Mouse (Mus musculus): ENCODE data around the gene Mthfd1l. TPM values are rescaled to one million over a fixed set of nuclear protein-coding genes. Genes with fewer than 3 reads are reported as not detected.

Mthfd1l gene
- polyA plus RNA-seq, 1 experiment from 2014 or later = 50.9 TPM

- Histone ChIP-seq H3K36me3 (ENCODE audit: control insufficient read depth, insufficient read depth, low read length) (peaks cover 17% of the 10 kb centered on the region; the same call in 1 of the 2 replicates), H3K27me3 (replicated peaks; ENCODE audit: control insufficient read depth, insufficient read depth, low read length) (no peaks in the 10 kb centered on the region), H3K9ac (ENCODE audit: low read depth, low read length) (no peak overlapping the region), H3K4me2 (no peak overlapping the region), H3K9me3 (ENCODE audit: control insufficient read depth, low read length) (no peaks in the 10 kb centered on the region), H3K4me1 (replicated peaks; ENCODE audit: control insufficient read depth, insufficient read depth, low read length) (no peaks in the 10 kb centered on the region), H3K4me3 (ENCODE audit: low read depth, low read length) (no peak overlapping the region), H3K27ac (ENCODE audit: low read depth, low read length) (no peak overlapping the region)
- 87% methylated on average over 4 of the region's 4 CpGs for WGBS
- no peak for DNase-seq (ENCODE audit: low spot score)
- no peak for ATAC-seq (replicated peaks; ENCODE audit: low FRiP score)
These were observed 174.0 kb downstream of the Mthfd1l start for GRCm38 (mm10) chr10:4146947-4147346.

GRCm38 (mm10) chr10:4151159-4151558 lies 178.2 kb downstream of the Mthfd1l start:
- Histone ChIP-seq H3K4me2 (no peak overlapping the region), H3K9ac (ENCODE audit: low read depth, low read length) (no peak overlapping the region), H3K27ac (ENCODE audit: low read depth, low read length) (no peak overlapping the region), H3K4me3 (ENCODE audit: low read depth, low read length) (no peak overlapping the region), H3K4me1 (replicated peaks; ENCODE audit: control insufficient read depth, insufficient read depth, low read length) (no peaks in the 10 kb centered on the region), H3K9me3 (ENCODE audit: control insufficient read depth, low read length) (no peaks in the 10 kb centered on the region), H3K36me3 (ENCODE audit: control insufficient read depth, insufficient read depth, low read length) (peaks cover 17% of the 10 kb centered on the region; the same call in 1 of the 2 replicates), H3K27me3 (replicated peaks; ENCODE audit: control insufficient read depth, insufficient read depth, low read length) (no peaks in the 10 kb centered on the region)
- no peak for ATAC-seq (replicated peaks; ENCODE audit: low FRiP score)
- no peak for DNase-seq (ENCODE audit: low spot score)
- 89% methylated on average over 4 of the region's 4 CpGs for WGBS

- Histone ChIP-seq H3K4me2 (no peak overlapping the region), H3K27ac (ENCODE audit: low read depth, low read length) (no peak overlapping the region), H3K9ac (ENCODE audit: low read depth, low read length) (no peak overlapping the region), H3K36me3 (ENCODE audit: control insufficient read depth, insufficient read depth, low read length) (peaks cover 15% of the 10 kb centered on the region; the same call in 1 of the 2 replicates), H3K27me3 (replicated peaks; ENCODE audit: control insufficient read depth, insufficient read depth, low read length) (no peaks in the 10 kb centered on the region), H3K9me3 (ENCODE audit: control insufficient read depth, low read length) (no peaks in the 10 kb centered on the region), H3K4me3 (ENCODE audit: low read depth, low read length) (no peak overlapping the region), H3K4me1 (replicated peaks; ENCODE audit: control insufficient read depth, insufficient read depth, low read length) (no peaks in the 10 kb centered on the region)
- 94% methylated on average over 12 of the region's 12 CpGs for whole genome bisulfite sequencing
- DNase-seq (ENCODE audit: low spot score) = no peak
- ATAC-seq (replicated peaks; ENCODE audit: low FRiP score) = no peak
These were observed 179.2 kb downstream of the Mthfd1l start for GRCm38 (mm10) chr10:4151862-4152776.

DNA sequence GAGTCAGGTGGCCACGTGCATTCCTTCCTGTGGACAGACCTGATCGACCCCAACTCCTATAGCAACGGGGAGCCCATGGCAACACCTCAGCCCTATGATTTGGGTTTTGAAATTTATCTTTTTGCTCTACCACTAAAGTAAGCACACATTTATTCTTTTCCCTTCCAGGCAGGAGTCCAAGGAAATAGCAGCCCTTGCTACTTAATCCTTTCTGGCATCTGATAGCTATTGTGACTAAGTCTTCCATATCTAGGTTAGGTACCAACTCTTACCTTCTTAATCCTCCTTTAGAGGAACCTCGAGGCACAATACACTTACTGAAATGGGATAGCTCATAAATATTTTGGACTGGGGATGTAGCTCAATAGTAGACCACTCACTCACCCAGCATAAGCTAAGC lies 180.1 kb downstream of the Mthfd1l start:
- DNase-seq (ENCODE audit: low spot score) = no peak
- no peak overlapping the region for H3K4me3 ChIP-seq (ENCODE audit: low read depth, low read length)
- peaks cover 14% of the 10 kb centered on the region; the same call in 1 of the 2 replicates for H3K36me3 ChIP-seq (ENCODE audit: control insufficient read depth, insufficient read depth, low read length)
- no peak overlapping the region for H3K9ac ChIP-seq (ENCODE audit: low read depth, low read length)
- H3K9me3 ChIP-seq (ENCODE audit: control insufficient read depth, low read length) = no peaks in the 10 kb centered on the region
- no peak for ATAC-seq (replicated peaks; ENCODE audit: low FRiP score)
- no peak overlapping the region for H3K27ac ChIP-seq (ENCODE audit: low read depth, low read length)
- 89% methylated on average over 4 of the region's 4 CpGs for WGBS
- H3K4me1 ChIP-seq (replicated peaks; ENCODE audit: control insufficient read depth, insufficient read depth, low read length) = no peaks in the 10 kb centered on the region
- H3K27me3 ChIP-seq (replicated peaks; ENCODE audit: control insufficient read depth, insufficient read depth, low read length) = no peaks in the 10 kb centered on the region
- no peak overlapping the region for H3K4me2 ChIP-seq

GRCm38 (mm10) chr10:4154035-4154434 lies 181.1 kb downstream of the Mthfd1l start:
- 70% methylated on average over 6 of the region's 6 CpGs for WGBS
- H3K4me2 ChIP-seq = no peak overlapping the region
- H3K4me3 ChIP-seq (ENCODE audit: low read depth, low read length) = no peak overlapping the region
- no peaks in the 10 kb centered on the region for H3K9me3 ChIP-seq (ENCODE audit: control insufficient read depth, low read length)
- H3K36me3 ChIP-seq (ENCODE audit: control insufficient read depth, insufficient read depth, low read length) = peaks cover 12% of the 10 kb centered on the region; the same call in 1 of the 2 replicates
- H3K27ac ChIP-seq (ENCODE audit: low read depth, low read length) = no peak overlapping the region
- no peak overlapping the region for H3K9ac ChIP-seq (ENCODE audit: low read depth, low read length)
- H3K27me3 ChIP-seq (replicated peaks; ENCODE audit: control insufficient read depth, insufficient read depth, low read length) = no peaks in the 10 kb centered on the region
- no peaks in the 10 kb centered on the region for H3K4me1 ChIP-seq (replicated peaks; ENCODE audit: control insufficient read depth, insufficient read depth, low read length)
- ATAC-seq (replicated peaks; ENCODE audit: low FRiP score) (no peak), DNase-seq (ENCODE audit: low spot score) (no peak)

DNA sequence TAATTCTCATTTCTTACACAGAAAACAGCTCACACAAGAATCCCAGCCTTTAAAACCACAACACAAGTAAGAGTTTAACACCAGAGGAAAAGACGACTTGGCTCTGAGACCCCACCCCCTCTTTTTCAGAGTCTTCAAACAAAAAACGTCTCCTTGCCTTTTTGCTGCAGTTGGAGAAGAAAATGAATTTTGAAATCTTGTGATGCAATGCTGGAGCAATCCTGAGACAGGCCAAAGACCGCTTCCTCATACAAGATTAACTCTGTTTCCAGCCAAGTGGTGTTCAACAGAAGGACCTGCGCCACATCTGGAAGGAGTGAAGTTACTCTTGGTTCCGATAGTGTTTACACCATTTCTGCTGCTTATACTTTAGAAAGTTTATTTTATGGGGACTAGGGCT lies 182.6 kb downstream of the Mthfd1l start:
- DNase-seq (ENCODE audit: low spot score) = no peak
- 82% methylated on average over 5 of the region's 5 CpGs for WGBS
- Histone ChIP-seq H3K27ac (ENCODE audit: low read depth, low read length) (no peak overlapping the region), H3K9me3 (ENCODE audit: control insufficient read depth, low read length) (no peaks in the 10 kb centered on the region), H3K4me3 (ENCODE audit: low read depth, low read length) (no peak overlapping the region), H3K9ac (ENCODE audit: low read depth, low read length) (no peak overlapping the region), H3K4me2 (no peak overlapping the region), H3K36me3 (ENCODE audit: control insufficient read depth, insufficient read depth, low read length) (peaks cover 6% of the 10 kb centered on the region; the same call in 1 of the 2 replicates), H3K27me3 (replicated peaks; ENCODE audit: control insufficient read depth, insufficient read depth, low read length) (no peaks in the 10 kb centered on the region), H3K4me1 (replicated peaks; ENCODE audit: control insufficient read depth, insufficient read depth, low read length) (no peaks in the 10 kb centered on the region)
- no peak for ATAC-seq (replicated peaks; ENCODE audit: low FRiP score)

DNA sequence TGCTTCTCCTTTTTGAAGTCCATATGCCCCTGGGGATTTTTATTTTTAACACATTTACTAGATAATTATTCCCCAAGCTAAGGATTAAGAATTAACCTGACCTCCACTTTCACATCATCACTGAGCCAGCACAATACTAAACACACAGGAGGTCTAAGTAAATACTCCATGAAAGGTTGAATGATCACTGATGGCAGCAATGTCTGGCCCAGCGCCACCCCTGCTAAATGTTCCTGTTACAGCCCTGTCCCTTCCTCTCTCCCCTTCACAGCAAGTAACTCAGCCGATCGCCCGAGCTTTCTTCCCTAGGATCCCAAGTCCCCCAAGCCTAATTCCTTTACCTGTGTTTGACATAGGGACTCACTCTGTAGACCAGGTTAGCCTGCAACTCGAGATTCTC lies 185.6 kb downstream of the Mthfd1l start:
- DNase-seq (ENCODE audit: low spot score) (no peak), ATAC-seq (replicated peaks; ENCODE audit: low FRiP score) (no peak)
- no peak overlapping the region for H3K4me2 ChIP-seq
- H3K36me3 ChIP-seq (ENCODE audit: control insufficient read depth, insufficient read depth, low read length) = no peaks in the 10 kb centered on the region; the same call in 1 of the 2 replicates
- H3K4me3 ChIP-seq (ENCODE audit: low read depth, low read length) = no peak overlapping the region
- no peak overlapping the region for H3K27ac ChIP-seq (ENCODE audit: low read depth, low read length)
- H3K9me3 ChIP-seq (ENCODE audit: control insufficient read depth, low read length) = no peaks in the 10 kb centered on the region
- no peak overlapping the region for H3K9ac ChIP-seq (ENCODE audit: low read depth, low read length)
- H3K27me3 ChIP-seq (replicated peaks; ENCODE audit: control insufficient read depth, insufficient read depth, low read length) = no peaks in the 10 kb centered on the region
- WGBS = 73% methylated on average over 5 of the region's 5 CpGs
- H3K4me1 ChIP-seq (replicated peaks; ENCODE audit: control insufficient read depth, insufficient read depth, low read length) = peaks cover 3% of the 10 kb centered on the region; the same call in 1 of the 2 replicates

- H3K27me3 ChIP-seq (replicated peaks; ENCODE audit: control insufficient read depth, insufficient read depth, low read length) = no peaks in the 10 kb centered on the region
- ATAC-seq (replicated peaks; ENCODE audit: low FRiP score) = no peak
- no peak overlapping the region for H3K9ac ChIP-seq (ENCODE audit: low read depth, low read length)
- H3K4me3 ChIP-seq (ENCODE audit: low read depth, low read length) = no peak overlapping the region
- peaks cover 3% of the 10 kb centered on the region; the same call in 1 of the 2 replicates for H3K4me1 ChIP-seq (replicated peaks; ENCODE audit: control insufficient read depth, insufficient read depth, low read length)
- WGBS = 74% methylated on average over 8 of the region's 8 CpGs
- no peak overlapping the region for H3K27ac ChIP-seq (ENCODE audit: low read depth, low read length)
- H3K4me2 ChIP-seq = no peak overlapping the region
- H3K9me3 ChIP-seq (ENCODE audit: control insufficient read depth, low read length) = no peaks in the 10 kb centered on the region
- H3K36me3 ChIP-seq (ENCODE audit: control insufficient read depth, insufficient read depth, low read length) = no peaks in the 10 kb centered on the region; the same call in 1 of the 2 replicates
- no peak for DNase-seq (ENCODE audit: low spot score)
These were observed 186.7 kb downstream of the Mthfd1l start for GRCm38 (mm10) chr10:4159541-4160090.

Measured in liver, embryonic 11.5 days (tissue).